Comparison of ENCODE assay signal across 10 mouse cellular contexts in genomic region chr11:46059887-46060650, GRCm38 (mm10). TPM values are rescaled to one million over a fixed set of nuclear protein-coding genes. Genes with fewer than 3 reads are reported as not detected.
DNase-seq lines count a peak whose midpoint lies in the region; ATAC-seq and TF ChIP-seq lines count a peak whose summit lies in the region.
"Had no signal": no experiment of that assay in that cellular context is flagged by ENCODE, and none has a peak within 500 bp of the region (broad histone marks: within the 10 kb centered on the region; RNA-seq: fewer than 3 reads in every experiment).

No protein-coding gene starts in this region.

- no peak for TF ChIP-seq POLR2A in bone marrow, adult 2 months (IDR thresholded peaks at IDR 0.05; ENCODE audit: borderline replicate concordance, control insufficient read depth, low read depth, low read length)

- no peak for ATAC-seq in megakaryocyte-erythroid progenitor cell, adult 5-6 weeks (replicated peaks; ENCODE audit: low FRiP score, low TSS enrichment, poor library complexity, severe bottlenecking)

- peaks cover 4% of the 10 kb centered on the region for H3K4me1 ChIP-seq in bone marrow, adult 2 months (ENCODE audit: control insufficient read depth, insufficient read depth, low read length)

- peak; percentile 62 for TF ChIP-seq CTCF in layer of hippocampus, adult 2 months (conservative IDR thresholded peaks at IDR 0.05)
- TF ChIP-seq CTCF in bone marrow, adult 2 months (IDR thresholded peaks at IDR 0.05; ENCODE audit: control insufficient read depth, insufficient read depth, low read length), result peak; percentile 17; the same call in 1 of the 2 replicates

- H3K27ac ChIP-seq in layer of hippocampus, adult 2 months, result no peak overlapping the region
- no peak overlapping the region for H3K27ac ChIP-seq in bone marrow, adult 2 months (ENCODE audit: control insufficient read depth, insufficient read depth, low read depth, low read length, poor library complexity)
- H3K27ac ChIP-seq: embryonic facial prominence, embryonic 15.5 days had no signal

- peak; percentile 34 to 54 for DNase-seq in adrenal gland, postnatal 36 days
- DNase-seq in adrenal gland, postnatal 4 days (ENCODE audit: low spot score in 2 of 2), result no peak
- DNase-seq in layer of hippocampus, adult 2 months (ENCODE audit: low spot score in 2 of 2), result no peak
- DNase-seq in layer of hippocampus, adult 9-11 months, result no peak
- peak; percentile 44 to 50 for DNase-seq in B cell, adult 2 months
- DNase-seq in right cerebral cortex, postnatal 10 days (ENCODE audit: low spot score in 2 of 2), result no peak
- DNase-seq: cerebellum, adult 9-10 months had no signal

- no peak overlapping the region for H3K4me3 ChIP-seq in layer of hippocampus, adult 2 months
- no peak overlapping the region for H3K4me3 ChIP-seq in bone marrow, adult 2 months (replicated peaks; ENCODE audit: control insufficient read depth, low read depth, low read length)
- H3K4me3 ChIP-seq: embryonic facial prominence, embryonic 15.5 days had no signal

- WGBS in bone marrow, adult 2 months, result 62% methylated on average over 8 of the region's 8 CpGs

RNA-seq across cellular contexts. Expression of gene Adam19, which starts 4.3 kb away (rescaled TPM):
- 1 to 10 TPM; 5.7 to 5.8 TPM for total RNA-seq in adrenal gland, postnatal 36 days (2021)
- total RNA-seq in adrenal gland, postnatal 4 days (2021), result 10 to 100 TPM; 22.4 to 25.8 TPM
- 10 to 100 TPM; 11.3 to 12.6 TPM for total RNA-seq in layer of hippocampus, adult 2 months (2021)
- polyA plus RNA-seq in bone marrow, adult 2 months (2011; ENCODE audit: insufficient read depth, insufficient read length, low replicate concordance, missing spikeins), result 6.1 and 17.6 TPM in 2 replicates
- total RNA-seq in megakaryocyte-erythroid progenitor cell, adult 5-6 weeks (2014; fragmentation: Nextera tagmentation), result 0.20 and 0.92 TPM in 2 replicates
- total RNA-seq in megakaryocyte-erythroid progenitor cell, adult 5-6 weeks (2017), result not detected in 2 replicates

RNA-seq across cellular contexts. Expression of gene Gm12166, which starts 7.9 kb away (rescaled TPM):
- total RNA-seq in adrenal gland, postnatal 36 days (2021), result 1 to 10 TPM; 1.4 to 1.7 TPM
- total RNA-seq in adrenal gland, postnatal 4 days (2021), result 1 to 10 TPM; 6.1 to 8.2 TPM
- total RNA-seq in layer of hippocampus, adult 2 months (2021), result 1 to 10 TPM in 1 of 2 experiments, under 1 TPM in 1; 0.82 to 1.6 TPM
- polyA plus RNA-seq in bone marrow, adult 2 months (2011; ENCODE audit: insufficient read depth, insufficient read length, low replicate concordance, missing spikeins), result 11.6 and 31.7 TPM in 2 replicates
- 8.4 TPM in 1 of 2 replicates, not detected in the other for total RNA-seq in megakaryocyte-erythroid progenitor cell, adult 5-6 weeks (2014; fragmentation: Nextera tagmentation)
- 7.6 and 8.1 TPM in 2 replicates for total RNA-seq in megakaryocyte-erythroid progenitor cell, adult 5-6 weeks (2017)

Comparison
In these comparisons a context has a peak if more than half of its experiments do, and no peak if none do; other contexts are left out.
1. DNase-seq: peak in adrenal gland, postnatal 36 days (2 of 2) and B cell, adult 2 months (2 of 2); none in adrenal gland, postnatal 4 days (0 of 2), layer of hippocampus, adult 2 months (0 of 2), layer of hippocampus, adult 9-11 months (single experiment) and right cerebral cortex, postnatal 10 days (0 of 2).